Mouse (Mus musculus) MEL (cell line): Measurements from ENCODE around the gene Rab31. TPM values are rescaled to one million over a fixed set of nuclear protein-coding genes. Genes with fewer than 3 reads are reported as not detected.

Source experiments
- DNase-seq: peaks from one replicate; pipeline ENCODE4 v3.0.0; 2011; ENCODE audit warnings: low read depth, low spot score
- H3K27ac ChIP-seq: 2 replicates; pipeline ENCODE4 v1.5.1; 2012; ENCODE audit warnings: low read depth, mild to moderate bottlenecking, control low read depth, low read length, moderate library complexity; ENCODE audit not compliant: control insufficient read depth
- H3K27me3 ChIP-seq, 2 experiments: fragments of 150-350 bp in 1 of 2; sonication (generic) in 1 of 2; 2 replicates each; pipeline ENCODE4 v1.6.1; 2012; ENCODE audit warnings: low read length in 2 of 2, mild to moderate bottlenecking in 2 of 2, improper control_type of control experiment in 1 of 2, moderate library complexity in 1 of 2; ENCODE audit not compliant: insufficient read depth in 2 of 2, control insufficient read depth in 1 of 2
- H3K36me3 ChIP-seq, 2 experiments: 2 replicates each; pipeline ENCODE4 v1.6.1; 2012 to 2014; ENCODE audit warnings: low read length in 2 of 2, improper control_type of control experiment in 1 of 2, inconsistent platforms in 1 of 2, mild to moderate bottlenecking in 1 of 2; ENCODE audit not compliant: insufficient read depth in 2 of 2, control insufficient read depth in 1 of 2
- H3K4me1 ChIP-seq, 2 experiments: fragments of 150-350 bp in 1 of 2; sonication (generic) in 1 of 2; 2 replicates each; pipeline ENCODE4 v1.6.1; 2012; ENCODE audit warnings: low read length in 2 of 2, improper control_type of control experiment in 1 of 2, mild to moderate bottlenecking in 1 of 2; ENCODE audit not compliant: insufficient read depth in 2 of 2, control insufficient read depth in 1 of 2
- H3K4me3 ChIP-seq, 2 experiments: fragments of 150-350 bp in 1 of 2; sonication (generic) in 1 of 2; 2 replicates each; pipeline ENCODE4 v1.5.1; 2012; ENCODE audit warnings: low read depth in 2 of 2, low read length in 2 of 2, mild to moderate bottlenecking in 2 of 2, moderate library complexity in 2 of 2, control low read depth in 1 of 2, improper control_type of control experiment in 1 of 2; ENCODE audit not compliant: control insufficient read depth in 1 of 2, insufficient read depth in 1 of 2
- H3K79me2 ChIP-seq: 2 replicates; pipeline ENCODE4 v1.6.1; 2012; ENCODE audit warnings: mild to moderate bottlenecking, low read length, moderate library complexity; ENCODE audit not compliant: control insufficient read depth, poor library complexity, insufficient read depth
- H3K9ac ChIP-seq: 2 replicates; pipeline ENCODE4 v1.6.1; 2012; ENCODE audit warnings: low read depth, mild to moderate bottlenecking, control low read depth, low read length, moderate library complexity; ENCODE audit not compliant: control insufficient read depth, poor library complexity, severe bottlenecking
- H3K9me3 ChIP-seq: fragments of 150-350 bp; sonication (generic); replicated peaks from 2 replicates; pipeline ENCODE4 v1.6.1; 2012; ENCODE audit warnings: mild to moderate bottlenecking, low read length, improper control_type of control experiment, moderate library complexity; ENCODE audit not compliant: insufficient read depth
- CHD1 ChIP-seq: IDR thresholded peaks from 2 replicates; pipeline ENCODE4 v1.6.1; 2012; ENCODE audit warnings: low read depth, mild to moderate bottlenecking, inconsistent platforms, low read length, improper control_type of control experiment
- CHD2 ChIP-seq: IDR thresholded peaks from 2 replicates; pipeline ENCODE4 v1.6.1; 2011; ENCODE audit warnings: low read length, improper control_type of control experiment
- E2F4 ChIP-seq: IDR thresholded peaks from 2 replicates; pipeline ENCODE4 v1.6.1; 2011; ENCODE audit warnings: low read depth, low read length, improper control_type of control experiment, borderline replicate concordance
- ETS1 ChIP-seq: IDR thresholded peaks from 2 replicates; pipeline ENCODE4 v1.6.1; 2012; ENCODE audit warnings: low read depth, mild to moderate bottlenecking, inconsistent platforms, low read length, improper control_type of control experiment, moderate library complexity
- HCFC1 ChIP-seq: IDR thresholded peaks from 2 replicates; pipeline ENCODE4 v1.6.1; 2012; ENCODE audit warnings: low read depth, mild to moderate bottlenecking, inconsistent platforms, low read length, improper control_type of control experiment, moderate library complexity
- JUND ChIP-seq: IDR thresholded peaks from 2 replicates; pipeline ENCODE4 v1.6.1; 2011; ENCODE audit warnings: low read depth, mild to moderate bottlenecking, improper control_type of control experiment, low read length
- KAT2A ChIP-seq: conservative IDR thresholded peaks from 2 replicates; pipeline ENCODE4 v1.6.1; 2012; ENCODE audit warnings: low read depth, low read length, improper control_type of control experiment, inconsistent platforms
- MXI1 ChIP-seq: IDR thresholded peaks from 2 replicates; pipeline ENCODE4 v1.6.1; 2011; ENCODE audit warnings: mild to moderate bottlenecking, low read depth, low read length, improper control_type of control experiment
- MYB ChIP-seq: IDR thresholded peaks from 2 replicates; pipeline ENCODE4 v1.6.1; 2011; ENCODE audit warnings: mild to moderate bottlenecking, low read depth, low read length, improper control_type of control experiment
- MYC ChIP-seq: IDR thresholded peaks from 2 replicates; pipeline ENCODE4 v1.6.1; 2011; ENCODE audit warnings: low read depth, mild to moderate bottlenecking, low read length, improper control_type of control experiment, moderate library complexity
- NRF1 ChIP-seq: IDR thresholded peaks from 2 replicates; pipeline ENCODE4 v1.6.1; 2014; ENCODE audit warnings: low read depth, mild to moderate bottlenecking, inconsistent platforms, low read length, improper control_type of control experiment, moderate library complexity; ENCODE audit not compliant: poor library complexity, insufficient read depth, severe bottlenecking
- POLR2AphosphoS5 ChIP-seq: IDR thresholded peaks from 2 replicates; pipeline ENCODE4 v1.6.1; 2012; ENCODE audit warnings: low read depth, borderline replicate concordance, mild to moderate bottlenecking, inconsistent platforms, low read length, moderate library complexity, mixed read lengths
- RAD21 ChIP-seq: IDR thresholded peaks from 2 replicates; pipeline ENCODE4 v1.6.1; 2011; ENCODE audit warnings: mild to moderate bottlenecking, low read depth, low read length, improper control_type of control experiment
- RCOR1 ChIP-seq: IDR thresholded peaks from 2 replicates; pipeline ENCODE4 v1.6.1; 2012; ENCODE audit warnings: low read depth, mild to moderate bottlenecking, inconsistent platforms, low read length, improper control_type of control experiment
- TBP ChIP-seq: IDR thresholded peaks from 2 replicates; pipeline ENCODE4 v1.8.0; 2011; ENCODE audit warnings: low read depth, low read length, improper control_type of control experiment
- USF1 ChIP-seq: IDR thresholded peaks from 2 replicates; pipeline ENCODE4 v1.6.1; 2014; ENCODE audit warnings: low read depth, mild to moderate bottlenecking, inconsistent platforms, low read length, improper control_type of control experiment, moderate library complexity
- USF2 ChIP-seq, 2 experiments: IDR thresholded peaks; 2 replicates each; pipeline ENCODE4 v1.6.1; 2011 to 2012; ENCODE audit warnings: improper control_type of control experiment in 2 of 2, low read length in 2 of 2, borderline replicate concordance in 1 of 2, inconsistent platforms in 1 of 2, low read depth in 1 of 2, mild to moderate bottlenecking in 1 of 2; ENCODE audit not compliant: insufficient read depth in 1 of 2
- ZC3H11A ChIP-seq: IDR thresholded peaks from 2 replicates; pipeline ENCODE4 v1.6.1; 2012; ENCODE audit warnings: low read depth, mild to moderate bottlenecking, inconsistent platforms, low read length, improper control_type of control experiment
- ZKSCAN1 ChIP-seq: IDR thresholded peaks from 2 replicates; pipeline ENCODE4 v1.6.1; 2012; ENCODE audit warnings: low read depth, mild to moderate bottlenecking, inconsistent platforms, low read length, improper control_type of control experiment, moderate library complexity
- ZMIZ1 ChIP-seq: IDR thresholded peaks from 2 replicates; pipeline ENCODE4 v1.6.1; 2012; ENCODE audit warnings: low read depth, mild to moderate bottlenecking, inconsistent platforms, low read length, improper control_type of control experiment, moderate library complexity
- ZNF384 ChIP-seq: IDR thresholded peaks from 2 replicates; pipeline ENCODE4 v1.6.1; 2012; ENCODE audit warnings: low read depth, mild to moderate bottlenecking, inconsistent platforms, low read length, improper control_type of control experiment
- polyA plus RNA-seq, 2 experiments: library from polyadenylated mRNA; stranded (reverse) in 1 of 2; unstranded in 1 of 2; fragments of >175 nt in 1 of 2; fragments of >200 nt in 1 of 2; gene quantifications; 2 replicates each; pipeline versions ENCODE4 v1.2.1 to v1.2.4; 2012; ENCODE audit warnings: low replicate concordance in 2 of 2, low read depth in 1 of 2; ENCODE audit not compliant: insufficient read length in 2 of 2, insufficient read depth in 1 of 2, missing spikeins in 1 of 2
- total RNA-seq: library from RNA; depleted of rRNA; stranded (reverse); fragments of 300-350 nt; gene quantifications from 2 replicates; pipeline ENCODE4 v1.2.3, GENCODE M21; 2012

Rab31 gene
- total and polyA plus RNA-seq, 3 experiments: 23.6 to 25.7 TPM; not detected in 1

DNA sequence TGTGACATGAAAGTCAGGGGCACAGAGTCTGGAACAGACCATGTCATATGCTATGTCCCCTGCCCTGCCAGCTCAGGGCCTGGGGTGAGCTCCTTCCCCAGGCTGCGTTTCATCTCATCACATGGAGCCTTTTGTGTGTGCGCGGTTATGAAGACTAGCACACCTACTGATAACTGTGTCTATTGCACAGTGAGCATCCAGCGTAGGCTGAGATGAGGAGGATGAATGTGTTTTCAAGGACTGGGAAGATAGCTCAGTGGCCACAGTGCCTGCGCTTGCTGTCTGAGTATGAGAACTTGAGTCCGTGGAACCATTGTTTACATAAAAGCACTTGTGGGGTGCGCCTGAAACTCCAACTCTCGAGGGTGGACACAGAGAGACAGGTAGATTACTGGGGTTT is 96.0 kb downstream of the Rab31 start:
- H3K9ac ChIP-seq: no peak overlapping the region
- H3K4me3 ChIP-seq: no peak overlapping the region
- H3K79me2 ChIP-seq: no peaks in the 10 kb centered on the region
- no peak overlapping the region for H3K27ac ChIP-seq
- TF ChIP-seq ZC3H11A: no peak
- TF ChIP-seq ZMIZ1: no peak
- no peak for TF ChIP-seq CHD2
- no peak for TF ChIP-seq HCFC1
- TF ChIP-seq RCOR1: no peak
- no peak for TF ChIP-seq NRF1
- TF ChIP-seq USF1: no peak
- TF ChIP-seq ZKSCAN1: no peak
- no peak for TF ChIP-seq ZNF384
- no peak for TF ChIP-seq CHD1
- peaks cover 0 to 12% of the 10 kb centered on the region in 2 experiments; a peak in 2 of 4 replicates for H3K36me3 ChIP-seq
- no peak for DNase-seq
- no peaks in the 10 kb centered on the region for H3K9me3 ChIP-seq
- H3K27me3 ChIP-seq: no peaks in the 10 kb centered on the region
- peaks cover 4 to 15% of the 10 kb centered on the region in 2 experiments for H3K4me1 ChIP-seq

DNA sequence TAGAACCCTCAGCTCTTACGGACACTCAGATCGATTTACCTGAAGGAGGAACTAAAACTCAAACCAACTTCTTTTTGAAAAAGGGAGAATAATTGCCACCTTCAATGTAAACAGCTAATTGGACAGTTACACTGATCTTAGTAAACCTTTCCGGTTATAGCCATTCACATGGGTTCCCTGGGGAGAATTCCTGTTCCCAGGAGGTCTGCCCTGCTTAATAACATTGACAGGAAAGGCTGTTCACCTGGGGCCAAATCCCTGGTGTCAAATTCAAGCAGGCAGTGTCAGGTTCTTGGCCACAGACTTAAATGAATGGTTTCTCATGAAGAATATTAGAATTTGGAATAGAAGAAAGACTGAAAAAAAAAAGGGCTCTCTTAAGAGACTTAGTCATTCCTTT is 96.6 kb downstream of the Rab31 start:
- no peak for DNase-seq
- Histone ChIP-seq H3K4me3 (no peak overlapping the region), H3K36me3 (peaks cover 0 to 12% of the 10 kb centered on the region in 2 experiments; a peak in 2 of 4 replicates), H3K9me3 (no peaks in the 10 kb centered on the region), H3K79me2 (no peaks in the 10 kb centered on the region), H3K27ac (no peak overlapping the region), H3K9ac (no peak overlapping the region), H3K27me3 (no peaks in the 10 kb centered on the region), H3K4me1 (peaks cover 4 to 15% of the 10 kb centered on the region in 2 experiments)
- TF ChIP-seq ETS1: no peak
- no peak for TF ChIP-seq JUND
- no peak for TF ChIP-seq RAD21
- TF ChIP-seq USF2 (IDR thresholded peaks at IDR 0.05; ENCODE audit: borderline replicate concordance in 1 of 2, insufficient read depth in 1 of 2, low read depth in 1 of 2, low read length in 2 of 2): no peak
- TF ChIP-seq MYB: no peak
- no peak for TF ChIP-seq RCOR1
- TF ChIP-seq KAT2A: no peak
- no peak for TF ChIP-seq POLR2AphosphoS5
- TF ChIP-seq MXI1: no peak
- no peak for TF ChIP-seq ZMIZ1
- TF ChIP-seq TBP: no peak
- no peak for TF ChIP-seq E2F4
- no peak for TF ChIP-seq MYC
